Mouse (Mus musculus) ovary, postnatal 36 days (tissue): Measurements from ENCODE around the gene Nkx2-9.

Experiments
- DNase-seq: peaks from one replicate; pipeline ENCODE4 v3.0.0; 2022; ENCODE audit warnings: low spot score, mixed read lengths

Nkx2-9 gene

DNA sequence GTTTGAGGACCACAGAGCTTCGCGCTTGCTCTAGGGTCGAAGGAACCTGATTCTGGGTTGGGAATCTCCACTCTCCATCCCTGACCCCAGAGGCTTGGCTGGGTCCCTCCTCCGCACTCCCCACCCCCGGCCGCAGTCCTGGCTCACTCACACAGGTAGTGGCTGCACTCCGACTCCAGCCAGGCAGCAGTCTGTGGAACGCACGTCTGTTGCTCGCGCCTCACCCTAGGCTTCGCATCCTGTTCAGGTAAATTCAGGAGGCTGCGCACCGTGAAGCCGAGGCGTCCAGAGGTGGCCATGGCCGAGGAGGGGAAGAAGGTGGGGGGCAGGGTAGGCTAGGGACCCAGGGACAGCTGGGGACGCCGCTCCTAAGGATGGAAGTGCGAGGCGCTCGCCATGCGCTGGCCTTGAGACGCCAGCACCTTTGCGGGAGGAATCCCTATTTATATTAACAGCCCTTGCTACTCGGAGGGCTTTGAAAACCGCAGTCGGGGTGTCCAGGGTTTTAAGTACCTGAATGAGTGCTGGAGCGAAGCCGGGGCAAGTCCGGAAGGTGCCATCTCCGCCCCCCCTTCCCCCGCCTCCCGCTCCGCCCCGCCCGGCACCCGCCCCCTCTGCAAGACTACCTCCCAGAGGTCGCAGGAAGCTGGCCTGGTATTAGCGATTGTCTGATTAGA, at the start of gene Nkx2-9:
Nkx2-9 (minus strand) TSS at position 524 of the 677 bp plus-strand sequence.
- DNase-seq: no peak

DNA sequence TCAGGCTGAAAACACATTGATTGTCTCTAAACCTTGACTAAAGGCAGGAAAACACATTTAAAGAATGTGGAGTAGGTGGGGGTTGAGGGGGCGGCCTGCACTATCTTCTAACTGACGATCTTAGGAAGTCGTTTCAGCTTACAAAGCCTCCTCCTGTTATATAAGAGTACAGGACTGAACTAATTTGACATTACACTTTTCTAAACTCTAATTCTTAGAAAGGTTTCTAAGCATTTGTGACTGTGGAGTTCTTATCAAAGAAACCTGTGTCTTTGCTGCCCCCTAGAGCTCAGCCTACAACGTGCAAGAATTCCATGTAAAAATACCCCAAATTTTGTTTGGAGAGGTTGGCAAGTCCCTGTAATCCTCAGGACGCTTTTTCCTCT, 24.1 kb upstream of the Nkx2-9 start:
- peak; percentile 16 for DNase-seq

DNA sequence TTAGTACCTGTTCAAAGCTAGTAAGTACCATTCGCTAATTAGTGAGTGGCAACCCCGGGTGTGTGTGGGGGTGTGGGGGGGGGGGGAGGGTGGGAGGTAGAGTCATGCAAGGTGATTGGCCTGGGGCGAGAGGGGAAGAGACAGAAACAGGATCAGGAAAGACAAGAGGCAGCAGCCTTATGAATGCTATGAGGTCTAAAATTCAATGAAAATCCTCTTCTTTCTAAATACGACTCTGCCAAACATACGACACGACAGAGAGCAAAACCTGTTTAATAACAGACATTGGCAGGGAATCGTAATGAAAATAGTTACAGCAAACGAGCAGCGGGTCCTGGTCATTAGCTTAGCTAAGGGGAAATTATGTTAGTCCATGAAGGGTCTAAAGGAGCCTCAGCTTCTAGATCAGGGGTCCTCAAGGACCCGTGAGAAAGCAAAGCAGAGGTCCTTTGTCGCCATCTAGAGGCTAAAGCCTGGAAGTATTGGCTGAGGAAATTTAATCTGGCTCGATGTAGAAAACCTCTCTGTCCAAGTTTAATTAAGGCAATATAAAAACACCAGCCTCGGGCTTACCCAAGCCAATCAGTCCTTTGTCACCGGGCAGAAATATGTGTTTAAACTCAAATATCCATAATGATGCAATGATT, 23.6 kb upstream of the Nkx2-9 start:
- no peak for DNase-seq

DNA sequence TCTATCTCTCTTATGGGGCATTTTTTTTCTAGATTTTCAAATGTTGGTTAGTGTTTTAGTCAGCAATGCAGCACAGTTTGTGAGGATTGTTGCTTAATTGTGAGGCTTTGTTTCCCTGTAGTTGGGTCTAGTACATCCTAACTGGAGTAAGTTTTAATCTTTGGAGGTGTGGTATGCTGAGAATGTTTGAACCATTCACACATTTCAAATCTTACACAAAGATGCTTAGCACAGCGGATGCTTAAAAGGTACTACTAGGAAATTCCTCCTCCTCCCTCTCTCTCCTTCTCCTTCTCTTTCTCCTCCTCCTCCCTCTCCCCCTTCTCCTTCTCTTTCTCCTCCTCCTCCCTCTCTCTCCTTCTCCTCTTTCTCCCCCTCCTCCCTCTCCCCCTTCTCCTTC, 3.0 kb upstream of the Nkx2-9 start:
- no peak for DNase-seq

DNA sequence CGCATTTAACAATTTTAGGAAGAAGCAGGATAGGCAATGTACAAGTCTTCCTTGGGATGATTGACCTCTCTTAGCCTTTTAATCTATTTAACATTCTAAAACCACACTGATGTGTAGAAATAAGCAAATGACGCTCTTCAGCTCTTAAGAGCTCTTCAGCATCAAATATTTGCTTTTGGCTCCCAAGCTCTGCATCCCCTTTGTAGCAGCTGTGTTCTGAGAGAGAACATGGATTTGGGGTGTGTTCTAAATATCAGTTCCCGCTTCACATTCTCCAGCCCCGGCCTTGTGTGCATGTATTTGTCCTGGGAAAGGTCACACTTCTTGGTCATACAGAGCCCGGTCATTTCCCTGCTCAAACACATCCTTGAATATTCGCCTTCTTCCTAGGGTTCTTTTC, 2.3 kb upstream of the Nkx2-9 start:
- DNase-seq: no peak

DNA sequence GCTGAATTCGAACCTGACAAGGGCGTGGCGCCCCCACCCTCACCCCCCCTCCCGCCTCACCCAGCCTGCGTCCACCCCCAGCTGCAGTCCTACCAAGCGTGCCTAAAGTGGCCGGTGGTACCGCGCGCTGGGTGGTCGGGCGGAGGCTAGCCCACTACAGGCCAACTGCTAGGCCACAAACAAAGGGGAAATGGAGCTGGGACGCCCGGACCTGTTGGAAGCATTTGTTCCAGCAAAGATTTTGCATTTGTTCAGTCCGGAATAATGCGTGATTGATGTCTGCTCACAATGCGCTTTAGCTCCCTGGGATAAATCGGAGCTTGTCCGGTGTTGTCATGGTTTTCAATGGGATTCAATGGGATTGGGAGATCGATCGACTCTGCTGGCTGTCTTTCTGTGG, 1.4 kb upstream of the Nkx2-9 start:
- no peak for DNase-seq

DNA sequence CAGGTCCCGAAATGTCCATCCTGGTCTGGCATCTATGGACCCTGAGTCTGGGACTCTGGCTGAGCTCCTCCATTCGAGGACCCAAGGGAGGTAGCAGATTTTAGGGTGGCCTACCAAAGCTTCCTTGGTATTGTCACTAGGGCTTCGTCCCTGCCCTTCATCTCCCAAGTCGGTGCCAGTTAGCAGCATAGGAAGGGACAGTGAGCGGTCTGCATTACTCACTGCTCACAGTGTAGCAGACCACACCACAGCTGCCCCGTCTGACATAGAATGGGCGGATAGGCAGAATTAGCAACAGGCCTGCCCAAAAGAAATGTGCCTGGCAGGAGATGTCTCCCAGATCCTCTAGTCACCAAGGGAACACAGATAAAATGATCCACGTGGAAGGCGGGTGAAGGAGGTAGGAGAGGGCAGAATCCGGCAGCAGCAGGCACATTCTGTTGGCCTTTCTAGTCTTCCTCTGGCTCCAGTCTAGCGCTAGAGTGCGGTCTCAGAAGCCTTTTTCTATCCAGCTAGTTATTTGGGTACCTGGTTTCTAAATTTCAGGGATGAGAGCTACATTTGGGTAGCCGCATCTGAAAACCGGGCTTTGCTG, 929 bp upstream of the Nkx2-9 start:
- DNase-seq: no peak

DNA sequence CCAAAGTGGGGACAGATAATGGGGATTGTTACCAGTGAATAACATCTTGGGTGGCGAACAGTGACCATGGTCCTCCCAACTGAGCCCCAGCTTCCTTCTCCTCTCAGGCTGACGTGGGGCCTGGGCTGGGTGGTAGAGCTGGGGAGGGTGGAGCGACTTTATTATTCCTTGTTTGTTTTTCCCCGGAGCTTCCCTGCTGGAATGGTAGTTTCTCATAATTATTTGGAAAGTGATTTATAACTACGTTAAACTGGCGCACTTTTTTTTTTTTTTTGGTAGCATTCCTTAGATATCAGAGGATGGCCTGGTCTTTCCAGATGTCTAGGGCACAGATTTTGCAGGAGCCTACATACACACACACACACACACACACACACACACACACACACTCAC, 350 bp upstream of the Nkx2-9 start:
- no peak for DNase-seq

DNA sequence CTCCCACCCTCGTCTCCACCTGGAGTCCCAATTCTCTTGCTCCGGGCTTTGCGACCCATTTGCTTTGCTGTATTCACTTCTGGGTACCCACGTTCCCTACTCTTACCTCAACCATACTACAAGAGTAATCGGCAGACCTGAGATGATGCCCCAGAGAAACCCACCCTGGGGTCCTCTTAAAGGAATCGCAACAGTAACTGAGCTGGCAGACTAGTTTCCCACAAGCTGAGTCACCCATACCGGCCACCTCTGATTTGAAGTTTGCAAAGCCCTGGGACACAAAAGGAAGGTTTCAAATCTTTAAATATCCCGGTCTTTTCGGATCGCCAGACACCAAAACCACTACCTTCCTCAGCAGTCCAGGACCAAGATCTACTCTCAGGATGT, 742 bp downstream of the Nkx2-9 start:
- no peak for DNase-seq

DNA sequence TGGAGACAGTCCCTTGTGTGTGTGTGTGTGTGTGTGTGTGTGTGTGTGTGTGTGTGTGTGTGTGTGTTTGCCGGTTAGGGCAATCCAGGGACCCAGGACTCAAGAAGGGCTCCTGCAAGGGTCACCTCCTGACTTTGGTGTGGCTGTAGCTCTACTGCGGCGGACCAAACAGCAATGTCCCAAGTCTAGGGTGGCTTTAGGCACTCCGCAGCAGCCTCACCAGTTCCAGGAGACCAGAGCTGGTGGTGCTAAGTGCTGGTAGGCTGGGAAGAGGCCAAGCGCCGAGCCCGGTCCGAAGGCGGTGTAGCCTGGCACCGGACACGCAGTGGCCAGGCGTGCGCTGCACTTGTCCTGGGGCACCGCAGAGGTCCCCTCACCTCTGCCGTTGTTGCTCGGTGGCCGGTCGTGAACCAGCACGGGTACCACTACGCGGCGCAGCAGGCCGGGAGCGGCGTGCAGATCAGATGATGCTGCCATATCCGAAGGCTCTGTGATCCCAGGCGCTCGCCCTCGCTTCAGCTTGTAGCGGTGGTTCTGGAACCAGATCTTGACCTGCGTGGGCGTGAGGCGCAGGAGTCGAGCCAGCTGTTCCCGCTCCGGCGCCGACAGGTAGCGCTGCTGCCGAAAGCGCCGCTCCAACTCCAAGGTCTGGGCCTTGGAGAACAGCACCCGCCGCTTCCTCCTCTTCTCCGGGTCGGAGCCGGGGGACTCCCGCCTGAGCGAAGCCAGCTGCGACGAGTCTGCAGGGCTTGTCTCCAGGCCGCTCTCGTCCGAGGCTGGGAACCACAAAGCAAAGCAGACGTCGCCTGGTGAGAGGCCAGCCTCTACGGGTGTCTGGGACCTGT, 1.4 kb downstream of the Nkx2-9 start:
- DNase-seq: peak; percentile 9

DNA sequence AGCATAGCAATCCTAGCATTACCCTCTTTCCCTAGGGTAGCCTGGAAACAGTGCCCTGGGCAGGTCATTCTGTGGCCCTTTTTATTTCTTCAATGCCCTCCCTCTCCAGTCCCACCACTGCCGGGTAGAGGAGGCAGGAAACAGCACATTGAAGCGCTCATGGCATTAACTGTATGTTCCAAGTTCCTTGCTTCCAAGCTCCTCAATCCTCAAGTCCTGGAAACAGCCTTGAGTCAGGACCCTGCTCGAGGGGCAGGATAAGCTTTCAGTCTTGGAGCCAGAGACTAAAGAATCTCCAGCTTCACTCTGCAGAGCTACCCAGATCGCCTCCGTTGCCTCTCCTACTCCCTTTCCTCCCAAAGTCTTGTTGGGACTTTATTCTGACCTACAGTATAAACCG, 2.2 kb downstream of the Nkx2-9 start:
- no peak for DNase-seq

DNA sequence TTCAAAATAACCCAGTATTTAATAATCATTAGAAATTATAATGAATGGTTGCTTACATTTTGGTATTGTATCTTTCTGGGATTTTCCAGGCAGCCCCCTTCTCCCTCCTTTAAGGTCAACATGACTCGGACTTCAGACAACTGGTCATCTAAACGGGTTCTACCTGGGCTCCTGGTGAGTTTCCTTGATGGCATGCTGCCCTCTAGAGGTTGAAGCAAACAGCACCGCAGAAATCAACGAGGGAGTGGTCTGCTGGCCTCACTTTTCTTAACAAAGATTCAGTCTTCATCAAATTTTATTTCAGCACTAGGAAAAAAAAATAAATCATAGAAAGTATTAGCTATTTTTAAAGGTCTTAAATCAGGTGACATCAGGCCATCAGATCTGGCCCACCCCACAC, 21.4 kb downstream of the Nkx2-9 start:
- no peak for DNase-seq

DNA sequence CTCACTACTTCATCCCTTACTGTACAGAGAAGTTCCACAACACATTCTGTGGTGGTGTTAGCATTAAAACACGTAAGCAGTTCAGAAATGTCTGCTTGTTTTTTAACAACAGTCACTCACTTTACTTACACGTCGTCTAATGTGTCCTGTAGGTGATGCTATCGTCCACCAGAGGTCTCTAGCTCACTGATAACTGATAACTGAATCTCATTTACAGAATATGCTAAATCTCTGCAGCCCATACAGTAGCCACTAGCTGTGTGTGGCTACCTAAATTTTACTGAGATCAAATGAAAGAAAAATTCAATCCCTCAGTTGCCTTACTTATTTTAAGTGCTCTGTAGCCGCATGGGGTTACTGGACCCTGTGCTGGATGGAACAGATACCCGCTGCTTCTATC, 25.3 kb downstream of the Nkx2-9 start:
- DNase-seq: no peak
